Mouse (Mus musculus): Measurements from ENCODE around the gene Mta1. TPM values are rescaled to one million over a fixed set of nuclear protein-coding genes. Genes with fewer than 3 reads are reported as not detected.
A peak's percentile ranks its signal among the peaks of the same experiment; 100 is the strongest.

Gene Mta1
- total and polyA plus RNA-seq, 3 experiments = 48.5 to 489 (median 277) TPM

- H3K36me3 ChIP-seq (replicated peaks) = no peaks in the 10 kb centered on the region
- ATAC-seq (ENCODE audit: extremely low read depth, insufficient number of reproducible peaks, low FRiP score, poor library complexity, severe bottlenecking) = no peak
- no peaks in the 10 kb centered on the region for H3K4me1 ChIP-seq (ENCODE audit: insufficient read depth, low read depth, low read length)
- DNase-seq (ENCODE audit: low spot score) = no peak
- peaks cover 83% of the 10 kb centered on the region for H3K27me3 ChIP-seq (ENCODE audit: insufficient read depth, low read length)
- TF ChIP-seq CTCF (IDR thresholded peaks at IDR 0.05; ENCODE audit: low read depth, low read length) (no peak), GATA1 (IDR thresholded peaks at IDR 0.05; ENCODE audit: borderline replicate concordance, low read length) (no peak), POLR2AphosphoS5 (IDR thresholded peaks at IDR 0.05; ENCODE audit: insufficient replicate concordance, low read depth, low read length) (no peak), TAL1 (conservative IDR thresholded peaks at IDR 0.05; ENCODE audit: low read depth, low read length) (no peak), GATA2 (IDR thresholded peaks at IDR 0.05; ENCODE audit: borderline replicate concordance, low read depth, low read length) (no peak)
- no peaks in the 10 kb centered on the region for H3K9me3 ChIP-seq (replicated peaks)
- H3K4me3 ChIP-seq (ENCODE audit: low read depth, low read length) = no peak overlapping the region
These were observed 9.0 kb upstream of the Mta1 start for GRCm38 (mm10) chr12:113089107-113089506.

- Histone ChIP-seq H3K4me1 (ENCODE audit: insufficient read depth, low read depth, low read length) (no peaks in the 10 kb centered on the region), H3K27me3 (ENCODE audit: insufficient read depth, low read length) (peaks cover 77% of the 10 kb centered on the region), H3K4me3 (ENCODE audit: low read depth, low read length) (no peak overlapping the region), H3K36me3 (replicated peaks) (no peaks in the 10 kb centered on the region), H3K9me3 (replicated peaks) (no peaks in the 10 kb centered on the region)
- no peak for TF ChIP-seq POLR2AphosphoS5 (IDR thresholded peaks at IDR 0.05; ENCODE audit: insufficient replicate concordance, low read depth, low read length)
- no peak for TF ChIP-seq CTCF (IDR thresholded peaks at IDR 0.05; ENCODE audit: low read depth, low read length)
- ATAC-seq (ENCODE audit: extremely low read depth, insufficient number of reproducible peaks, low FRiP score, poor library complexity, severe bottlenecking) (no peak), DNase-seq (ENCODE audit: low spot score) (no peak)
These were observed 8.0 kb upstream of the Mta1 start for GRCm38 (mm10) chr12:113090053-113090452.

- Histone ChIP-seq H3K27me3 (ENCODE audit: insufficient read depth, low read length) (peaks cover 35% of the 10 kb centered on the region), H3K9me3 (replicated peaks) (no peaks in the 10 kb centered on the region), H3K36me3 (replicated peaks) (peaks cover 32% of the 10 kb centered on the region), H3K4me1 (ENCODE audit: insufficient read depth, low read depth, low read length) (peaks cover 44% of the 10 kb centered on the region), H3K4me3 (ENCODE audit: low read depth, low read length) (peak overlapping the region; percentile 78; the same call in 1 of the 2 replicates)
- ATAC-seq (ENCODE audit: extremely low read depth, insufficient number of reproducible peaks, low FRiP score, poor library complexity, severe bottlenecking) (no peak), DNase-seq (ENCODE audit: low spot score) (no peak)
- TF ChIP-seq TAL1 (conservative IDR thresholded peaks at IDR 0.05; ENCODE audit: low read depth, low read length) (no peak), GATA1 (IDR thresholded peaks at IDR 0.05; ENCODE audit: borderline replicate concordance, low read length) (no peak), POLR2AphosphoS5 (IDR thresholded peaks at IDR 0.05; ENCODE audit: insufficient replicate concordance, low read depth, low read length) (no peak), GATA2 (IDR thresholded peaks at IDR 0.05; ENCODE audit: borderline replicate concordance, low read depth, low read length) (no peak), CTCF (IDR thresholded peaks at IDR 0.05; ENCODE audit: low read depth, low read length) (no peak)
These were observed 1.0 kb upstream of the Mta1 start for GRCm38 (mm10) chr12:113097040-113097439.

- H3K27me3 ChIP-seq (ENCODE audit: insufficient read depth, low read length) = peaks cover 27% of the 10 kb centered on the region
- peak; percentile 70 for DNase-seq (ENCODE audit: low spot score)
- no peak for ATAC-seq (ENCODE audit: extremely low read depth, insufficient number of reproducible peaks, low FRiP score, poor library complexity, severe bottlenecking)
- H3K4me3 ChIP-seq (ENCODE audit: low read depth, low read length) = peak overlapping the region; percentile 78
- peaks cover 48% of the 10 kb centered on the region for H3K36me3 ChIP-seq (replicated peaks)
- H3K9me3 ChIP-seq (replicated peaks) = no peaks in the 10 kb centered on the region
- peaks cover 60% of the 10 kb centered on the region for H3K4me1 ChIP-seq (ENCODE audit: insufficient read depth, low read depth, low read length)
- TF ChIP-seq CTCF (IDR thresholded peaks at IDR 0.05; ENCODE audit: low read depth, low read length) (no peak), GATA2 (IDR thresholded peaks at IDR 0.05; ENCODE audit: borderline replicate concordance, low read depth, low read length) (no peak), POLR2AphosphoS5 (IDR thresholded peaks at IDR 0.05; ENCODE audit: insufficient replicate concordance, low read depth, low read length) (no peak), GATA1 (IDR thresholded peaks at IDR 0.05; ENCODE audit: borderline replicate concordance, low read length) (no peak), TAL1 (conservative IDR thresholded peaks at IDR 0.05; ENCODE audit: low read depth, low read length) (no peak)
These were observed 563 bp downstream of the Mta1 start for GRCm38 (mm10) chr12:113098530-113099151.

GRCm38 (mm10) chr12:113099470-113100237 lies 1.6 kb downstream of the Mta1 start:
- H3K27me3 ChIP-seq (ENCODE audit: insufficient read depth, low read length) = peaks cover 27% of the 10 kb centered on the region
- H3K36me3 ChIP-seq (replicated peaks) = peaks cover 58% of the 10 kb centered on the region
- peak overlapping the region; percentile 78 for H3K4me3 ChIP-seq (ENCODE audit: low read depth, low read length)
- ATAC-seq (ENCODE audit: extremely low read depth, insufficient number of reproducible peaks, low FRiP score, poor library complexity, severe bottlenecking) = peak; percentile 11; the same call in 1 of the 2 replicates
- peaks cover 70% of the 10 kb centered on the region for H3K4me1 ChIP-seq (ENCODE audit: insufficient read depth, low read depth, low read length)
- H3K9me3 ChIP-seq (replicated peaks) = 0 out of 2 replicates have a peak, but pooled peaks cover 5% of the 10 kb centered on the region
- peak; percentile 66 for DNase-seq (ENCODE audit: low spot score)
- TF ChIP-seq CTCF (IDR thresholded peaks at IDR 0.05; ENCODE audit: low read depth, low read length) = no peak
- no peak for TF ChIP-seq TAL1 (conservative IDR thresholded peaks at IDR 0.05; ENCODE audit: low read depth, low read length)
- TF ChIP-seq POLR2AphosphoS5 (IDR thresholded peaks at IDR 0.05; ENCODE audit: insufficient replicate concordance, low read depth, low read length) = no peak
- TF ChIP-seq GATA1 (IDR thresholded peaks at IDR 0.05; ENCODE audit: borderline replicate concordance, low read length) = no peak
- no peak for TF ChIP-seq GATA2 (IDR thresholded peaks at IDR 0.05; ENCODE audit: borderline replicate concordance, low read depth, low read length)

- Histone ChIP-seq H3K9me3 (replicated peaks) (peaks cover 6% of the 10 kb centered on the region), H3K4me3 (ENCODE audit: low read depth, low read length) (peak overlapping the region; percentile 78; the same call in 1 of the 2 replicates), H3K36me3 (replicated peaks) (peaks cover 67% of the 10 kb centered on the region), H3K4me1 (ENCODE audit: insufficient read depth, low read depth, low read length) (peaks cover 77% of the 10 kb centered on the region), H3K27me3 (ENCODE audit: insufficient read depth, low read length) (peaks cover 19% of the 10 kb centered on the region)
- ATAC-seq (ENCODE audit: extremely low read depth, insufficient number of reproducible peaks, low FRiP score, poor library complexity, severe bottlenecking) (no peak), DNase-seq (ENCODE audit: low spot score) (no peak)
- no peak for TF ChIP-seq GATA2 (IDR thresholded peaks at IDR 0.05; ENCODE audit: borderline replicate concordance, low read depth, low read length)
- TF ChIP-seq POLR2AphosphoS5 (IDR thresholded peaks at IDR 0.05; ENCODE audit: insufficient replicate concordance, low read depth, low read length) = 0 out of 2 replicates have a peak, but pooled peaks have one; percentile 33
These were observed 2.5 kb downstream of the Mta1 start for GRCm38 (mm10) chr12:113100448-113101076.
